Mouse (Mus musculus) forebrain, embryonic 11.5 days (tissue): ENCODE measurements around the gene Chn1. TPM values are rescaled to one million over a fixed set of nuclear protein-coding genes. Genes with fewer than 3 reads are reported as not detected.

Experiments used
- ATAC-seq: fragments of 200-750 bp; cut with Nextera tagmentation; replicated peaks from 2 replicates; pipeline ENCODE4 v1.8.0; 2017; ENCODE audit warnings: moderate TSS enrichment; ENCODE audit not compliant: low FRiP score
- DNase-seq: peaks from one replicate; pipeline ENCODE4 v3.0.0-alpha.2; 2017; ENCODE audit warnings: low spot score
- H3K27ac ChIP-seq: fragments of 300-500 bp; sonication (generic); 2 replicates; pipeline ENCODE4 v1.5.1; 2014; ENCODE audit warnings: low read depth, low read length
- H3K27me3 ChIP-seq: fragments of 300-500 bp; sonication (generic); 2 replicates; pipeline ENCODE4 v1.6.1; 2014; ENCODE audit warnings: mild to moderate bottlenecking, low read length, mixed read lengths; ENCODE audit not compliant: control insufficient read depth, insufficient read depth
- H3K36me3 ChIP-seq: fragments of 300-500 bp; sonication (generic); 2 replicates; pipeline ENCODE4 v1.6.1; 2014; ENCODE audit warnings: mild to moderate bottlenecking, low read length, moderate library complexity, mixed read lengths; ENCODE audit not compliant: control insufficient read depth, insufficient read depth
- H3K4me1 ChIP-seq: fragments of 300-500 bp; sonication (generic); replicated peaks from 2 replicates; pipeline ENCODE4 v1.6.1; 2014; ENCODE audit warnings: low read length, mixed read lengths; ENCODE audit not compliant: control insufficient read depth, insufficient read depth
- H3K4me2 ChIP-seq: fragments of 300-500 bp; sonication (generic); 2 replicates; pipeline ENCODE4 v1.6.1; 2014; ENCODE audit warnings: low read depth, mild to moderate bottlenecking, low read length, moderate library complexity, mixed read lengths; ENCODE audit not compliant: severe bottlenecking
- H3K4me3 ChIP-seq: fragments of 300-500 bp; sonication (generic); 2 replicates; pipeline ENCODE4 v1.5.1; 2014; ENCODE audit warnings: low read depth, low read length
- H3K9ac ChIP-seq: fragments of 300-500 bp; sonication (generic); 2 replicates; pipeline ENCODE4 v1.6.1; 2014; ENCODE audit warnings: low read length
- H3K9me3 ChIP-seq: fragments of 300-500 bp; sonication (generic); 2 replicates; pipeline ENCODE4 v1.6.1; 2016; ENCODE audit warnings: low read length, mixed read lengths; ENCODE audit not compliant: control insufficient read depth
- WGBS: fragments of 180-500 bp; shearing (Covaris S2); extraction: QIAGEN DNeasy Blood & Tissue Kit; methylation state at CpG from one replicate; pipeline ENCODE4 v1.1.7; 2014; 5-methylcytosine and 5-hydroxymethylcytosine counted together
- polyA plus RNA-seq: library from polyadenylated mRNA; unstranded; fragments of >200 nt; fragmentation: Nextera tagmentation; extraction: Ambion mirVana; gene quantifications from 2 replicates; pipeline ENCODE4 v1.2.1, GENCODE M21; 2014

The Chn1 gene
- polyA plus RNA-seq, 1 experiment from 2014 or later, result 62.2 TPM

DNA sequence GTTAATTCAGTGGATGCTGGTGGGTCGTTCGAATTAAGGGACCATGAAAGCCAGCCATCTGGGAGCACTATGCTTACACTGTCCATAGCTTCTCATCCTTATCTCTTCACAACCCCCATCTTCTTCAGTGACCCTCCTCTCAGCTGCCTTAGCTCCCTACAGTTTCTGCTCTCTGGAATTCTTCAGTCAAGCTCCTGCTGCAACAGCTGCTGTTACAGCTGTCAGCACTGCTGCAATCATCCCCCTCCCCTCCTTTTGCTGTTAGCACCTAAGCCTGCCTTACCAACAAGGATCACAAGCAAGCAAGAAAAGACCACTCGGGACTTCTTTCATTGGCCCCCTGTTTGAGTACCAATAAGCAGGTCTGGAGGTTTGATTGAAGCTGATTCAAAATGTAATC is 50.2 kb downstream of the Chn1 start:
- no peak overlapping the region for H3K9ac ChIP-seq
- H3K4me2 ChIP-seq, result no peak overlapping the region
- H3K4me1 ChIP-seq, result no peaks in the 10 kb centered on the region
- no peaks in the 10 kb centered on the region for H3K36me3 ChIP-seq
- no peak overlapping the region for H3K27ac ChIP-seq
- 77% methylated on average over 3 of the region's 3 CpGs for WGBS
- H3K27me3 ChIP-seq, result no peaks in the 10 kb centered on the region
- ATAC-seq (no peak), DNase-seq (no peak)
- H3K4me3 ChIP-seq, result no peak overlapping the region
- no peaks in the 10 kb centered on the region for H3K9me3 ChIP-seq

DNA sequence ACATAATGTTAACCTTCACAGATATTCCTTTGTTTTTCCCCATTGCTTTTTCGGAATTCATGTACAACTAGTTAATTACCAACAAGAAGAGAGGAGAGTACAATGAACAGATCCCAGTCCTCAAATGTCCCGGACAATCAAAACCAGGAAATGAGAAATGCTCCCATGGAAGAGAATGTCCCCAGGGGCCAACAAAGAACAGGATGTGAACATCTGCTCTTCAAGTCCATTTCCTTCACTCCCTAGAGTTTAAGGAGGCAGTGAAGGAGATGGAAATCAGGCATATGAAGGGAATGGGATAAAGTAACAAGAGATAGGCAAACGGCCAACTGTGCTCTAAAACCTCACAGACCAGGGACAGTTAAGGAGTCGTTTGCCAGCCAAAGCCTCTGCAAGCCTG is 53.3 kb downstream of the Chn1 start:
- no peaks in the 10 kb centered on the region for H3K36me3 ChIP-seq
- no peak overlapping the region for H3K27ac ChIP-seq
- H3K9ac ChIP-seq, result no peak overlapping the region
- DNase-seq (no peak), ATAC-seq (no peak)
- no peaks in the 10 kb centered on the region for H3K27me3 ChIP-seq
- WGBS, result 52% methylated on average over 4 of the region's 4 CpGs
- H3K4me2 ChIP-seq, result no peak overlapping the region
- no peak overlapping the region for H3K4me3 ChIP-seq
- H3K9me3 ChIP-seq, result no peaks in the 10 kb centered on the region
- no peaks in the 10 kb centered on the region for H3K4me1 ChIP-seq

- Histone ChIP-seq H3K9ac (no peak overlapping the region), H3K27ac (no peak overlapping the region), H3K4me1 (no peaks in the 10 kb centered on the region), H3K4me2 (no peak overlapping the region), H3K27me3 (no peaks in the 10 kb centered on the region), H3K9me3 (no peaks in the 10 kb centered on the region), H3K4me3 (no peak overlapping the region), H3K36me3 (no peaks in the 10 kb centered on the region)
- no peak for ATAC-seq
- no peak for DNase-seq
Observed at GRCm38 (mm10) chr2:73712481-73712880, 62.7 kb downstream of the Chn1 start.

- ATAC-seq (no peak), DNase-seq (no peak)
- 82% methylated on average over 4 of the region's 4 CpGs for WGBS
- Histone ChIP-seq H3K9ac (no peak overlapping the region), H3K36me3 (no peaks in the 10 kb centered on the region), H3K9me3 (no peaks in the 10 kb centered on the region), H3K27me3 (no peaks in the 10 kb centered on the region), H3K4me2 (no peak overlapping the region), H3K4me3 (no peak overlapping the region), H3K4me1 (no peaks in the 10 kb centered on the region), H3K27ac (no peak overlapping the region)
Observed at GRCm38 (mm10) chr2:73693045-73693444, 82.1 kb downstream of the Chn1 start.

DNA sequence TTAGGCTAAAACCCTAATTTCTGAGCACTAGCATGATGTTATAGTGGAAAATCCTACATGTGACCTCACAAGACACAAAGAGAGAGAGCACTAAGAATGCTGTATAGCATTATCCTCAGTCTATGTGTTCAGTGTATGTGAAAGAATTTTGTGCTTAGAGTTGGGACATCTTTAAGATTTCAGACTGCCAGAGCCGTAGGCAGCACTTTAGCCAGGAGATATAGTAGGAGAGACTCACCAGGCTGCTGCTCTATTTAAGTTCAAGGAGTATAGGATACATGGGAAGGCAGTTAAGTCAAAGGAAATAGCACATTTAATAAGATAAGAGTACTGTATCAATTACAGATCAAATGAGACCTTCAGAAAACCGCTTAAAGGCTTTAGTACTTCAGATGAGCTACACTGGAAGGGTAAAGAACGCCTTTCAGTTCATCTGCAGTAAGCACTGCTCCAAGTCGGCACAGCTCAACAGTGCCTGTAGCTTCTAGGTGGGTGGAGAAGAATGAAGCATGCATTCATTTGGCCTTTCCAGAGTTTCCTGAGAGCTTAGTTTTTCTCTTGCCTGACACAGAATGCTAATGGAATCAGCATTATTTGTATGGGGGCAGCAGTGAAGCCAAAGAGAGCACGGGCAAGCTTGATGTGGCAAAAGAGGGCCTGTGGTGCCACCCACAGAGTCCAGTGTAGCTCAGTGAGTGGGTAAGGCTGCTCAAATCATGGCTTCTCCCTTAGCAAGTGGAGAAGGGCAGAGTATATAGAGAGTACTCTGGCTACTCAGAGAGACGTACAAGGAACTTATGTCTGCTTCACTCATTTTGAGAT is 84.2 kb downstream of the Chn1 start:
- H3K27me3 ChIP-seq, result no peaks in the 10 kb centered on the region
- H3K4me2 ChIP-seq, result no peak overlapping the region
- WGBS, result 77% methylated on average over 6 of the region's 6 CpGs
- ATAC-seq (no peak), DNase-seq (no peak)
- H3K4me3 ChIP-seq, result no peak overlapping the region
- no peaks in the 10 kb centered on the region for H3K4me1 ChIP-seq
- H3K9ac ChIP-seq, result no peak overlapping the region
- H3K36me3 ChIP-seq, result no peaks in the 10 kb centered on the region
- H3K27ac ChIP-seq, result no peak overlapping the region
- no peaks in the 10 kb centered on the region for H3K9me3 ChIP-seq

- WGBS, result 70% methylated on average over 1 of the region's 1 CpGs
- ATAC-seq, result no peak
- no peaks in the 10 kb centered on the region for H3K9me3 ChIP-seq
Observed at GRCm38 (mm10) chr2:73682500-73682899, 92.6 kb downstream of the Chn1 start.

GRCm38 (mm10) chr2:73680425-73681027 is 94.6 kb downstream of the Chn1 start:
- ATAC-seq (no peak), DNase-seq (no peak)
- Histone ChIP-seq H3K4me2 (no peak overlapping the region), H3K4me3 (no peak overlapping the region), H3K36me3 (no peaks in the 10 kb centered on the region), H3K27ac (no peak overlapping the region), H3K27me3 (no peaks in the 10 kb centered on the region), H3K9me3 (no peaks in the 10 kb centered on the region), H3K9ac (no peak overlapping the region), H3K4me1 (no peaks in the 10 kb centered on the region)
- 84% methylated on average over 1 of the region's 1 CpGs for whole genome bisulfite sequencing

More at GRCm38 (mm10) chr2:73682500-73682899, 92.6 kb downstream of the Chn1 start:
- Histone ChIP-seq H3K4me2 (no peak overlapping the region), H3K9ac (no peak overlapping the region), H3K36me3 (no peaks in the 10 kb centered on the region), H3K4me1 (no peaks in the 10 kb centered on the region), H3K4me3 (no peak overlapping the region), H3K27ac (no peak overlapping the region), H3K27me3 (no peaks in the 10 kb centered on the region)
- no peak for DNase-seq

- no peak overlapping the region for H3K27ac ChIP-seq
- DNase-seq (no peak), ATAC-seq (no peak)
- WGBS, result 82% methylated on average over 4 of the region's 4 CpGs
- H3K9ac ChIP-seq, result no peak overlapping the region
- no peaks in the 10 kb centered on the region for H3K4me1 ChIP-seq
- no peaks in the 10 kb centered on the region for H3K36me3 ChIP-seq
- H3K4me2 ChIP-seq, result no peak overlapping the region
- H3K27me3 ChIP-seq, result no peaks in the 10 kb centered on the region
- H3K4me3 ChIP-seq, result no peak overlapping the region
- no peaks in the 10 kb centered on the region for H3K9me3 ChIP-seq
Observed at GRCm38 (mm10) chr2:73668608-73669007, 106.5 kb downstream of the Chn1 start.
